Mouse (Mus musculus) embryonic fibroblast, embryonic 13.5 days (primary cell): ENCODE data around the gene Tcf3. TPM values are rescaled to one million over a fixed set of nuclear protein-coding genes. Genes with fewer than 3 reads are reported as not detected.

Experiments used
- H3K27ac ChIP-seq: 2 replicates; pipeline ENCODE4 v1.5.1; 2012; ENCODE audit warnings: low read length, control low read depth, inconsistent platforms; ENCODE audit not compliant: insufficient read depth
- H3K4me1 ChIP-seq: 2 replicates; pipeline ENCODE4 v1.6.1; 2011; ENCODE audit warnings: low read length; ENCODE audit not compliant: control insufficient read depth, insufficient read depth
- H3K4me3 ChIP-seq: 2 replicates; pipeline ENCODE4 v1.5.1; 2011; ENCODE audit warnings: mild to moderate bottlenecking, control low read depth, low read length; ENCODE audit not compliant: insufficient read depth
- CTCF ChIP-seq: IDR thresholded peaks from 2 replicates; pipeline ENCODE4 v1.5.1; 2011; ENCODE audit warnings: mild to moderate bottlenecking, control low read depth, low read length, moderate library complexity, borderline replicate concordance; ENCODE audit not compliant: insufficient read depth
- POLR2A ChIP-seq: IDR thresholded peaks from 2 replicates; pipeline ENCODE4 v1.6.1; 2011; ENCODE audit warnings: low read depth, mild to moderate bottlenecking, control low read depth, low read length, moderate library complexity
- polyA plus RNA-seq: library from polyadenylated mRNA; stranded (reverse); fragments of >200 nt; gene quantifications from 2 replicates; pipeline ENCODE4 v1.2.4, GENCODE M21; 2011; ENCODE audit warnings: low read depth; ENCODE audit not compliant: missing spikeins, insufficient read length

Gene Tcf3
- polyA plus RNA-seq, 1 experiment = 72.9 TPM

DNA sequence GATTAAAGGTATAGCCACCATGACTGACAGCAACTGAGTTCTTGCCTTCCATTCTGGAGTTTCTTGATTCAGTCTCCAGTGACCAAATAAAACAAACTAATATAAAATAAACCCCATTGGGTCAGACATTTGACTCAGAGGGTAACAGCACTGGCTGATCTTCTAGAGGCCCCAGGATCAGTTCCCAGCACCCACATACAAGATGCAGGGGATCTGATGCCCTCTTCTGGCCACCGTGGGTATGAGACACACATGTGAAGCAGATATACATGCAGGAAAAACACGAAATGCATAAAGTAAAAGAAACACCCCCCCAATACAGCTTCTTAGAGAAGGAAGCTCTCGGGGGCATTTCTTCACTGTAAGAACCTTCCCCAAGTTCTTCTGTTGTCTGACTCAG lies 8.4 kb downstream of the Tcf3 start:
- no peak for TF ChIP-seq CTCF
- no peak for TF ChIP-seq POLR2A
- Histone ChIP-seq H3K4me3 (no peak overlapping the region), H3K4me1 (no peaks in the 10 kb centered on the region), H3K27ac (no peak overlapping the region)

DNA sequence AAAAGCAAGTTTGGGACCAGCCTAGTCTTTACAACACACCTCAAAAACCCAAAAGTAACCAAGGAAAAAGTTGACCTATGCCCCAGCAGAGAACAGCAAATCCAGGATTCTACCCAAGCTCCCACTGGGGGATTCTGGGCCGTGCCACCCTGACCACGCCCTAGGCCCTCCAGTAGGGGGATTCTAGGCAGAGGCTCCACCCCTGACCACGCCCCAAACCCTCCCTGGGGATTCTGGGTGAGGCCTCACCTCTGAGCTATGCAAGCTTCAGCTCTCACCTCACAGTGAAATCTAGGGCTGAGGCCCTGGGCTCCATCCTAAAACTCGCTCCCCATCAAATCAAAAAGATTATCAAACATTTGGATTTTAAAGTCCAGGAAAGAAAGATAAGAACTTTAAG lies 9.9 kb downstream of the Tcf3 start:
- no peak overlapping the region for H3K4me3 ChIP-seq
- H3K4me1 ChIP-seq = no peaks in the 10 kb centered on the region
- no peak for TF ChIP-seq POLR2A
- no peak overlapping the region for H3K27ac ChIP-seq

DNA sequence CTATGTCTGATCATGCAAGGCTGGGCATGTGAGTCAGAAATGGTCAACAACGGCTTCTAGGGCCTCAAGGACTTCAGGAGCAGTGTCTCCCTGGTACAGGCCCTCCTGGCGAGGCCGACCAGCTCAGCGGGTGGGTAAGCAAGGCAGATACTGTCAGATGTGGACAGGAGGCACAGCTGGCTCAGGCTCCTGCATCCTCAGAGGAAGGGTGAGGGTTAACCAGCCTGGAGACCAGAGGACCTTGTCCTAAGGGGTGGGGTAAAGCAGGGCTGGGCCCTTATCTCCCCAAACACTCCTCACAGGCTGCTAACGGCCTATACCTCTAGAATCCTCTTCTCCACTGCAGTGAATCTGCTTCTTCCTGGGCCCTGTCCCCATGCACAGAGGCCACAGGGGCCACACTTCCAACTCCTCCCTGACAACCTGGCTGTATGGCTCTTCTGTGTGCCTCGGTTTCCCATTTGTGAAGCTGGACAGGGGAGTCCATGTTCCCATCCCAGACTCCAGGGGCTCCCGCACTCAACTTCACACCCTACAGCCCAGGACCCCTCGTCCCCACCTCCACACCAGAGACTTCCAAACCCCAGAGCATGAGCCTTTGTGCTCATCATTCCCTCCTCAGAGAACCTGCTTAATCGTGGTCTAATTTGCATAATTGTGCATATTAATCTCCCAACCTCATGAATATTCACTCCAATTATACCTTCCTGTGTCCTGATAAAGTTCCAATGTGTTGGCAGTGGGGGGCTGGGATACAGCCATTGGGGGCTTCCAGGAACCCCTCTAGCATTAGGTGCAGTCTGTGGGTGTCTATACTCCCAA lies 11.6 kb downstream of the Tcf3 start:
- no peak for TF ChIP-seq CTCF
- no peak overlapping the region for H3K4me3 ChIP-seq
- H3K4me1 ChIP-seq = no peaks in the 10 kb centered on the region
- H3K27ac ChIP-seq = no peak overlapping the region

DNA sequence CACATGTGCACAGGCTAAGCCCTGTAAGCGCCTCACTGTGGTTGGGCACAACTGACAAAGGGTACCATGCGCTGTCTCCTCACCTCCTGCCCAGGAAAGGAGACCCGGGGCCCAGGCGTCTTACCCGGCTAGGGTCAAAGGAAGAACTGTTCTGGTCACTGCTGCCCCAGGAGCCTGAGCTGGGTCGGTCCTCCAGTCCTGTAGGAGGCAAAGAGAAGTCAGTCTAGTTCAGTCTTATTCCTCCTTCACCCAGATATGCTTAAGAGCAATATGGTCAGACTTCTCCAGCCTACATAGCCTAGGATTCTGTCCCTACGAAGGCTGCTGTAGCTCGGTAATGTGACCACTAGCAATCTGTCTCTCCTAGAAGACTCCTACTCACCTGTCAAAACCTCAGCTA lies 12.2 kb downstream of the Tcf3 start:
- TF ChIP-seq POLR2A (no peak), CTCF (no peak)
- H3K4me1 ChIP-seq = no peaks in the 10 kb centered on the region
- H3K4me3 ChIP-seq = no peak overlapping the region
- H3K27ac ChIP-seq = no peak overlapping the region

DNA sequence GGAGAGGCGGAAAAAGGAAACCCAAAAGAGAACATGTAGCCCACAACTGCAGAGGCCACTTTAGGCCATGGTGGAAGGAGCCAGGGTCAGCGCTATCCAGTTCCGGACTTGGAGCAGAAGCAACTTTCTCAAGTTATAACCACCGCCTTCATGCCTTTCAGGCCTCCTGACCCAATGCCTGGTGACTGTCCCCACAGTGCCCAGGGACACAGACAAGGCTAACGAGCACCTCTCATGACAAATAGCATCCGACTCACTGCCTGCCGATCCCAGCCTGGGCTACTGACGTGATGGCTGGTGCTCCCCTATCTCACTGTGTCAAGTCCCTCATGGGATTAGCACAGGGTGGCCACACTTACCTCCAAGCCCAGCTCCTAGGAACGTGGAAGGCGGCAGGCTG lies 12.7 kb downstream of the Tcf3 start:
- H3K4me1 ChIP-seq = no peaks in the 10 kb centered on the region
- TF ChIP-seq CTCF (no peak), POLR2A (no peak)
- H3K27ac ChIP-seq = no peak overlapping the region
- H3K4me3 ChIP-seq = no peak overlapping the region

DNA sequence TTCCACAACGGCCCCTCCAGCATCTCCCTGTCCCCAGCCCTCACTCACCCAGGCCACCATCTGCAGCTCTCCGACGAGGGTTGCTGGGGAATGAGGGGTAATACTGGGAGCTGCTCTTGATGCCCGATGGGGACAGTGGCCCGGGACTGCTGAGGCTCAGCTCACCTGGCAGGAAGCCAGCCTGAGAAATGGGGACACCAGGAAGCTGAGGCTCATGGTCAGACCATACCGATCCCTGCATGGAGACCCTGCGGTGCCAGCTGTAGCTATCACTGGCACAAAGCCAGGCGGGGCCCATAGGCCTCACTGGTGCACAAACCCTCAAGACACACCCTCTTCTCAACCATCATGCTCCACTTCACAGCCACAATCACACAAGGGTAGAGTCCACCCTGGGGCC lies 14.0 kb downstream of the Tcf3 start:
- TF ChIP-seq CTCF (no peak), POLR2A (no peak)
- Histone ChIP-seq H3K4me3 (no peak overlapping the region), H3K27ac (no peak overlapping the region)

DNA sequence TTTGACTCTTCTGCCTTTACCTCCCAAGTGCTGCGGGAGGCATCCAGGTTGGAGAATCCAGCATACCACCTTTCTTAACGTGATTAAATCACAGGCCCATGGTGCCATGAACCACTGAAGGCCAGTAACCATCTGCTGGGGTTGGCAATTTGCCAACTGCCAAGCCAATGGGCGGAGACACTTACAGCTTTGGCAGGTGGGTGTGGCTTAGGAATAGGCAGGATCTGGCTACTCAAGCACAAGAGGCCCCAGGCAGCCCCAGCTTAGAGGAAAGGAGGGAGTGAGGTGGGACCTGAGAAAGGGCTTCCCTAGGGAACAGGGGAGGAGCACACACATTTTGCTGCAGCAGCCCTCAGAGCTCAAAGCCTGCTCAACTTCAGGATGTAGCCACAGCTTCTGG lies 15.1 kb downstream of the Tcf3 start:
- Histone ChIP-seq H3K4me1 (no peaks in the 10 kb centered on the region), H3K4me3 (no peak overlapping the region), H3K27ac (no peak overlapping the region)
- TF ChIP-seq CTCF = no peak
- no peak for TF ChIP-seq POLR2A

More for the DNA sequence above, 14.0 kb downstream of the Tcf3 start:
- H3K4me1 ChIP-seq = no peaks in the 10 kb centered on the region

DNA sequence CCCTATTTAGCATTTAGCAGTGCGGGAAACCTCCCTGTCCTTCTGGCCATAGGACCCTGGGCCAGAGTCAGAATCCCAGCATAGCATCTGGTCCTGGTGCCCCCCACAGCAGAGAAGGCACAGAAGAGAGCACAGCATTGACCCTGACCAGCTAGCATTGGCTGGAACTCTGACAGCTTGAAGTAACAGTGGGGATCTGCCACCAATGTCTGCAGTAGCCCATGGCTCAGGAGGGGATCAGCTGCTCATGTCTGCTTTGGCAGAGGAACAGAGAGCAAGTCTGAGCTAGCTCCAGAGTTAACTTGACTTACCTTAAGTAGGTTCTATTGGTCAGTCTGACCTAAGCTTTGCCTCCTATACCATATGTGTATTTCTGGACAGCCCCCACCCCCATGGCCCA lies 15.6 kb downstream of the Tcf3 start:
- no peak overlapping the region for H3K4me3 ChIP-seq
- H3K4me1 ChIP-seq = no peaks in the 10 kb centered on the region
- TF ChIP-seq POLR2A (no peak), CTCF (no peak)

DNA sequence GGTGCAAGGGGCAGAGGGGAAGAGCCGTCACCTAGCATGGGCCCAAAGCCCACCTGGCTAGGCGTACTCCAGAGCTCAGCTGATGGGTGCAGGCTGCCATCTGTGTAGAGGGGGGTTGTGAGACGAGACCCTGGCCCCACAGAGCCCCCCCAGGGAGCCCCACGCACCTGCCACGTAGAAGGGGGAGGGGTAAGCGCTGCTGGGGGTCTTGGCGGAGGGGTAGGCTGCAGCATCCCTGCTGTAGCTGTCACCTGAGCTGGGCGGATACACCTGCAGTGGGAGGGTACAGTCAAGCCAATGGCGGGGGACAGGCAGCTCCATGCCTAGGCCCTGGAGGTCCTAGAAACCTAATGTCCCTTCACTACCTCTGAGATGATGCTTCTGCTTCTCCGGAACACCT lies 16.1 kb downstream of the Tcf3 start:
- H3K27ac ChIP-seq = no peak overlapping the region
- no peaks in the 10 kb centered on the region for H3K4me1 ChIP-seq
- TF ChIP-seq POLR2A (no peak), CTCF (no peak)
- no peak overlapping the region for H3K4me3 ChIP-seq

More for the DNA sequence above, 15.6 kb downstream of the Tcf3 start:
- H3K27ac ChIP-seq = no peak overlapping the region

DNA sequence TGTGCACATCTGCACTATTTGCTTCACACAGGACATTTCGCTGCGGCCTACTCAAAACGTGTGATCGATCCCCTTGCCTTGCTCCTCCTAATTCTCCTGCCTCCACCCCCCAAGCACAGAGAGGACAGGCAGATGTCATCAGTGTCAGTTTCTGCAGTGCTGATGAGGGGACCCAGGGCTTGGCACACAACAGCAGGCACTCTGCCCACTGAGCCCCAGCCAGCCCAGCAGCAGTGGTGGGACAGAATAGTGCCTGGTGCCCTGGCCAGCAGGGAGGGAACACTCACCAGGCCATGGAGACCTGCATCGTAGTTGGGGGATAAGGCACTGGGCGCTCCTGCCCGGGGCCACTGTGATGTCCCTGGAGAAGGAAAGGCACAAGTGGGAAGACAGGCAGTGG lies 17.9 kb downstream of the Tcf3 start:
- Histone ChIP-seq H3K4me3 (no peak overlapping the region), H3K27ac (no peak overlapping the region), H3K4me1 (no peaks in the 10 kb centered on the region)
- TF ChIP-seq POLR2A (no peak), CTCF (no peak)
